Mouse (Mus musculus) ES-E14 (cell line): Measurements from ENCODE around the gene Trnau1ap. TPM values are rescaled to one million over a fixed set of nuclear protein-coding genes. Genes with fewer than 3 reads are reported as not detected.

Source experiments
- DNase-seq: peaks from one replicate; pipeline ENCODE4 v3.0.0-alpha.2; 2013; ENCODE audit warnings: low read depth, low spot score
- H3K27ac ChIP-seq: 2 replicates; pipeline ENCODE4 v1.5.1; 2012; ENCODE audit warnings: low read depth, mild to moderate bottlenecking, low read length, moderate library complexity, mixed read lengths; ENCODE audit not compliant: poor library complexity, insufficient read depth, severe bottlenecking
- H3K36me3 ChIP-seq: 2 replicates; pipeline ENCODE4 v1.6.1; 2012; ENCODE audit warnings: mild to moderate bottlenecking, low read length, moderate library complexity, mixed read lengths; ENCODE audit not compliant: control insufficient read depth, poor library complexity, insufficient read depth, severe bottlenecking
- H3K4me1 ChIP-seq, 2 experiments: fragments of 150-350 bp in 1 of 2; sonication (generic) in 1 of 2; 2 replicates each; pipeline ENCODE4 v1.6.1; 2012; ENCODE audit warnings: low read length in 2 of 2, mild to moderate bottlenecking in 1 of 2, mixed read lengths in 1 of 2; ENCODE audit not compliant: control insufficient read depth in 2 of 2, insufficient read depth in 2 of 2, poor library complexity in 1 of 2
- H3K4me3 ChIP-seq, 2 experiments: fragments of 150-350 bp in 1 of 2; sonication (generic) in 1 of 2; 2 replicates each; pipeline ENCODE4 v1.5.1; 2012; ENCODE audit warnings: low read length in 2 of 2, low read depth in 1 of 2, mild to moderate bottlenecking in 1 of 2, mixed read lengths in 1 of 2; ENCODE audit not compliant: insufficient read depth in 1 of 2, poor library complexity in 1 of 2, severe bottlenecking in 1 of 2
- H3K9ac ChIP-seq: 2 replicates; pipeline ENCODE4 v1.6.1; 2012; ENCODE audit warnings: low read depth, mild to moderate bottlenecking, low read length, mixed read lengths; ENCODE audit not compliant: poor library complexity, insufficient read depth, severe bottlenecking
- H3K9me3 ChIP-seq: fragments of 150-350 bp; sonication (generic); 2 replicates; pipeline ENCODE4 v1.6.1; 2012; ENCODE audit warnings: low read depth, mild to moderate bottlenecking, low read length; ENCODE audit not compliant: control insufficient read depth, insufficient read depth
- CHD2 ChIP-seq: IDR thresholded peaks from 2 replicates; pipeline ENCODE4 v1.6.1; 2014; ENCODE audit warnings: mild to moderate bottlenecking, low read depth, low read length, inconsistent platforms
- HCFC1 ChIP-seq: IDR thresholded peaks from 2 replicates; pipeline ENCODE4 v1.6.1; 2012; ENCODE audit warnings: low read length, inconsistent platforms, borderline replicate concordance; ENCODE audit not compliant: insufficient read depth
- MAFK ChIP-seq: IDR thresholded peaks from 2 replicates; pipeline ENCODE4 v1.6.1; 2014; ENCODE audit warnings: mild to moderate bottlenecking, low read depth, low read length, inconsistent platforms; ENCODE audit not compliant: insufficient read depth
- ZC3H11A ChIP-seq: IDR thresholded peaks from 2 replicates; pipeline ENCODE4 v1.6.1; 2012; ENCODE audit warnings: low read depth, mild to moderate bottlenecking, inconsistent platforms, low read length, borderline replicate concordance
- ZNF384 ChIP-seq: IDR thresholded peaks from 2 replicates; pipeline ENCODE4 v1.6.1; 2012; ENCODE audit warnings: low read depth, low read length, inconsistent platforms
- in situ Hi-C, 2 experiments: fragments of 600-800 bp; cut with MboI; formaldehyde crosslinking; loops; one replicate each; pipeline ENCODE4 v1.15.1; 2025; ENCODE audit warnings: low sequenced_read_pairs in 2 of 2, inconsistent platforms in 1 of 2; ENCODE audit not compliant: unreplicated experiment in 2 of 2
- total RNA-seq: library from RNA; depleted of rRNA; stranded (reverse); fragments of 300-350 nt; gene quantifications from 2 replicates; pipeline ENCODE4 v1.2.3, GENCODE M21; 2012

Trnau1ap gene
- total RNA-seq, 1 experiment, result 61.8 TPM

GRCm38 (mm10) chr4:132365450-132366060 is 36.2 kb upstream of the Trnau1ap start:
- TF ChIP-seq ZNF384, result no peak
- no peak for TF ChIP-seq MAFK
- TF ChIP-seq ZC3H11A, result no peak
- TF ChIP-seq CHD2, result no peak
- no peak for TF ChIP-seq HCFC1
- peaks cover 25% of the 10 kb centered on the region for H3K36me3 ChIP-seq
- in situ Hi-C loops, result no loop called here
- H3K4me1 ChIP-seq, result no peaks in the 10 kb centered on the region
- no peak overlapping the region for H3K9ac ChIP-seq
- no peaks in the 10 kb centered on the region for H3K9me3 ChIP-seq
- no peak overlapping the region for H3K4me3 ChIP-seq
- no peak overlapping the region for H3K27ac ChIP-seq
- no peak for DNase-seq

- Histone ChIP-seq H3K9me3 (no peaks in the 10 kb centered on the region), H3K4me3 (no peak overlapping the region), H3K9ac (no peak overlapping the region), H3K36me3 (peaks cover 22% of the 10 kb centered on the region), H3K27ac (no peak overlapping the region), H3K4me1 (no peaks in the 10 kb centered on the region)
- TF ChIP-seq CHD2 (no peak), HCFC1 (no peak), ZNF384 (no peak), ZC3H11A (no peak), MAFK (no peak)
- no peak for DNase-seq
- in situ Hi-C loops, result no loop called here
Measured at GRCm38 (mm10) chr4:132363487-132363886, 34.1 kb upstream of the Trnau1ap start.

- Histone ChIP-seq H3K9ac (no peak overlapping the region), H3K27ac (no peak overlapping the region), H3K4me1 (peaks cover 2 to 4% of the 10 kb centered on the region in 2 experiments; a peak in 2 of 4 replicates), H3K4me3 (no peak overlapping the region), H3K36me3 (peaks cover 8% of the 10 kb centered on the region; the same call in 1 of the 2 replicates), H3K9me3 (no peaks in the 10 kb centered on the region)
- in situ Hi-C loops, result no loop called here
- TF ChIP-seq HCFC1 (no peak), MAFK (no peak), ZNF384 (no peak), ZC3H11A (no peak), CHD2 (no peak)
- no peak for DNase-seq
Measured at GRCm38 (mm10) chr4:132359510-132359909, 30.2 kb upstream of the Trnau1ap start.

DNA sequence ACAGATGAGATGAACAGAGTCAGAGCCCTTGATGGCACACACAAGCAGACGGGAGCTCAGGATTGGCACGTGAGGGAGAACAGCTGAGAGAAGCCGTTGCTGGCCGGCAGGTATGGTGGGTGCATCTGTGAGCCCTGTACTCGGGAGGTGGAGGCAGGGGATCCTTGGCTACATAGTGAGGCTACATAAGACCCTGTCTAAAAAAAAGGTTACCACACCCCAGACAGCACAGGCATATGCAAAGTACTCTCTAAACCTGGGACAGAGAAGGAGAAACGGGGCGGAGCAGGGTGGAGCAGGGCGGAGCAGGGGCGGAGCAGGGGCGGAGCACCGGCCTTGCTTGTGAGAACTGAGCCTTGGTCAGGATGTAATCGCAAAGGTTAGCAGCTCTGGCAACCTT is 26.8 kb upstream of the Trnau1ap start:
- in situ Hi-C loops, result no loop called here
- H3K4me3 ChIP-seq, result peak overlapping the region in 1 of 2 experiments; percentile 40; a peak in 3 of 4 replicates
- peak overlapping the region; percentile 68; the same call in 1 of the 2 replicates for H3K9ac ChIP-seq
- no peak for TF ChIP-seq MAFK
- TF ChIP-seq ZNF384, result 0 out of 2 replicates have a peak, but pooled peaks have one; percentile 54
- TF ChIP-seq HCFC1, result no peak
- no peaks in the 10 kb centered on the region for H3K9me3 ChIP-seq
- peaks cover 22% of the 10 kb centered on the region for H3K36me3 ChIP-seq
- H3K4me1 ChIP-seq, result peaks cover 2 to 5% of the 10 kb centered on the region in 2 experiments; a peak in 2 of 4 replicates
- peak; percentile 46 for DNase-seq
- peak overlapping the region; percentile 81; the same call in 1 of the 2 replicates for H3K27ac ChIP-seq

DNA sequence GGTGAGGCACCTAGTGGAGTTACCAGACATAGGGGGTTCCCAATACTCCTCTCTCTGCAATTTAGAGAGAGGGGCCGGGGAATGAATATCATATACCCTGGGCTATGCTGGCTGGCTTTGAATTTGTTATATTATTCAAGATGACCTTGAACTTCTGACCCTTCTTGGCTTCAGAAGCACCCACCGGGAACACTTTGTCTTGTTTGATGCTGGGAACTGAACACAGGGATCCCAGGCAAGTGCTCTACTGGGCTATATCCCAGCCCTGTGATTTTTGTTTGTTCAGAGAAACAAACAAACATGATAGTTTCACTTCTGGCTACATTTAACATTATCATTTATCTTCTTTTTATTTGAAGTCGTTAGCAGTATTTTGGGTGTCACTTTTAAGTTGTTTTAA is 26.1 kb upstream of the Trnau1ap start:
- no peak for DNase-seq
- no peaks in the 10 kb centered on the region for H3K9me3 ChIP-seq
- peaks cover 2 to 5% of the 10 kb centered on the region in 2 experiments; a peak in 2 of 4 replicates for H3K4me1 ChIP-seq
- no peak overlapping the region for H3K9ac ChIP-seq
- peaks cover 26% of the 10 kb centered on the region for H3K36me3 ChIP-seq
- in situ Hi-C loops, result no loop called here
- no peak overlapping the region for H3K27ac ChIP-seq
- TF ChIP-seq ZNF384 (no peak), ZC3H11A (no peak), CHD2 (no peak), MAFK (no peak), HCFC1 (no peak)
- no peak overlapping the region for H3K4me3 ChIP-seq
